Mouse (Mus musculus): ENCODE results near the gene Mcm5.

Gene Mcm5

DNA sequence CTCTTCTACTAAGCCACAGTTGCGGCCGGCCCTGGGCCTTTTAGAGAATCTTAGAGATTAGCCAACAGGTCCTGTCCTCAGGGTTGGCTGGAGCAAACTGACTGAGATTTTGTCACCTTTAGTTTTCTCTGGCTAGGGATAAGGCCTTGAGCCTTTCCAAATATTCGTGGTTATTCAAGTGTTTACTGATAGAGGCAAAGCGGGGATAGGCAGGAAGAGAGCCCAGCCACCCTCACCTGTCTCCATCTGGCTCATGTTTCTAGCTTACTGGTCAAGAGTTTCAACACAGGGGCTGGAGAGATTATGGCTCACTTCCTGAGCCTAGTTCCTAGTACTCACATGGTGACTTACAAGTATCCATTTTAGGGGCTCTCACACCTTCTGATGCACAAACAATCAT is 6.4 kb upstream of the Mcm5 start:
- DNase-seq, result no peak

DNA sequence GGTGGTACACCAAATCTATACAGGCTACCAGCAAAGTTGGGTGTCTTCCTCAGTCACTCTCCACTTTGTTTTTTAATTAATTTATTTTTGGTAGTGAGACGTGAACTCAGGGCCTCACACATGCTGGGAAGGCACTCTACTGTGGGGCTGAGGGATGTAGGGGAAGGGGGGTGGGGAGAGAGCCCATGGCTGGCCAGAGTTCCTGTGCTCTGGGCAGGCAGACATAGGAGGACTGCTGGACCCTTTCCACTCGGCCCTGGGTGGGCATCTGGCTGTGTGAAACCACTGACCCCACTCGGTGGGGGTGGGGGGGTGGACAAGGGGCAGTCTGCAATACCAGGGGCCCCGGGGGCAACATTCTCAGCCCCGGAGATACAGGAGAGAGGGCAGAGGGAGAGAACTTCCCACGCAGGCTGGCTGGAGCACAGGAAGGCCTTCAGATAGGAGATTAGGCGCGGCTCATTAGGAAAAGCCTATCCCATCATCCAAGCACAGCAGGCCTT is 5.9 kb upstream of the Mcm5 start:
- no peak for DNase-seq

DNA sequence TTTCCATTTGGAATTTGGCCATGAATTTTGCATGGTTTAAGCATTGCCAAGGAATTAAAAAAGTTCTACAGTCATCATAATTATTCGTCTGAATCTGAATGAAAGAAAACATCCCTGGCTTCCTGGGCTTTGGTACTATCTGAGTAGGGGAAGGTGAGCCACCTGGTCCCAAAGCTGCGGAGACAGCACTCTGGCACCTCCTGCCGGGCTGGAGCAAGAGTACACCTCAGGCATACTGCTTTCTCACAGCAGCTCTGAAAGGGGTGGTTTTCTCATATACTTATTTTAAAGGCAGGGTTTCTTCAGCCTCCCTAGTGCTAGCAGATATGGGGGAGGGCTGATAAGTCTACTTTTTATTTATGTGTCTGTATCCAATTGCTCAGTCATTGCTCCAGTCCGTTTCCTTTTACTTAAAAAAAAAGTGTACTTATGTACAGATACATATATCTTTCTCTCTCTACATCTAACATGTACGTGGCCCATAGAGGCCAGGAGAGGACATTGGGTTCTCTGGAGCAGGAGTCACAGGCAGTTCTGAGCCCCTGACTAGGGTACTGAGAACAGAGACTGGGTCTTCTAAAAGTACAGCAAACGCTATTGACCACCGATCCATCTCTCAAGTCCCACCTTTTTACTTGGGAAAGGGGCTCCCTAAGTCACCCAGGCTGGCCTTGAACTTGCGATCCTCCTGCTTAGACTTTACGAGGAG is 688 bp upstream of the Mcm5 start:
- peak; percentile 89 for DNase-seq

DNA sequence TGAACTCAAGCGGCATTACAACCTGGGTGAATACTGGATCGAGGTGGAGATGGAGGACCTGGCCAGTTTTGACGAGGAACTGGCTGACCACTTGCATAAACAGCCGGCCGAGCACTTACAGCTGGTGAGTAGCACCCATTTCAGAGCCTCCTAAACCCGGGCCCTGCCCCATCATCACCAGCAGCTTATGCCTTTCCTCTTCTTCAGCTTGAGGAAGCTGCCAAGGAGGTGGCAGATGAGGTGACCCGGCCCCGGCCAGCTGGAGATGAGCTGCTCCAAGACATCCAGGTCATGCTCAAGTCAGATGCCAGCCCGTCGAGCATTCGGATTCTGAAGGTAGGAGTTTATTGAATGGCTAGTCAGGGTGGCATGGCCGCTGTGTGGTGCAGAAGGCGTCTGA is 724 bp downstream of the Mcm5 start:
- no peak for DNase-seq

DNA sequence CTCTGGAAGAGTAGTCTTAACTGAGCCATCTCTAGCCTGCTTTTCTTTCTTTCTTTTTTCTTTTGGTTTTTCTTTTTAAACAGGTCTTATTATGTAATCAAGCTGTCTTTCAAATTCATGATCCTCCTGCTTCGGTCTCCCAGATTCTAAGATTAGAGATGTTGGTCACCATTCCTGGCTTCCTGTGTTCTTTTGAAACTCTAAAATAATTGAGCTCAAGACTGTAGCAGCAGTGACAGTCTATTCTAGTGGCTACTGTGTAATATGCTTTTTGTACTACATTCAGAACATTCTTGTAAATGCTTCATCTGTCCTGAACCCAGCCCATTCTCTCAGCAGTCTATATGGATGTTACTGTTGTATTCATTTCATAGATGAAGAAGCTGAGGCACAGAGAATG is 9.1 kb downstream of the Mcm5 start:
- no peak for DNase-seq

DNA sequence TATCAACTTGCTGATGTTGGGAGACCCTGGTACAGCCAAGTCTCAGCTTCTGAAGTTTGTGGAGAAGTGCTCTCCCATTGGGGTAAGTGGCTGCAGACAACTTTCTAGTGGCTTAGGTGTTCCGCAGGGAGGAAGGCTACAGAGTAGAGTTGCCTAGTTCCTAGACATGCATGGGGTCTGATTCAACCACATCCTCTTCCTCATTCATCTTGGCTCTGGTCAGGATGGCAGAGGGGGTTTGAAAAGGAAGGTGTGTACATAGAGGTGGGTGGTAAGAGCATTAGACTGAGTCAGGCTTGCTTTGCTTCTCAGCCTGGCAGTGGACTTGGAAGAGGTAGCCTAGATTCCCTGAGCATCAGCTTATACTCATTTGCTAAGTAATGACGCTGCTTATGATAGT is 9.9 kb downstream of the Mcm5 start:
- no peak for DNase-seq

DNA sequence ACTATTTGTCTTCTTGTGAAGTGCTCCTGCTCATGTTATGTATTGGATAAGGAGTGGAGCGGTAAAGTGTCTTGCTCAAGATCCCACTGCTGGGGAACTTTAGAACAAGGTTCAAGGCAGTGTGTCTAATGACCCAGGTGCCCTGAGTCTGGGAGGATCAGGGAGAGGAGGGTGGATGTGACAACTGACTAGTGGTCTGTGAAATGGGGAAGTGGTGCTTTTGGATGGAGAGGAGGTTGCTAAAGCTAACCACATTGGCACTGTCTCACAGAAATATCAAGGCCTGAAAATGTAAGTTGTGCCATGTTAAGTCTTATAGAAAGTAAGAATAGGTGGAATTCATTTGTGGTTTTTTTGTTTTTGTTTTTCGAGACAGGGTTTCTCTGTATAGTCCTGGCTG is 10.4 kb downstream of the Mcm5 start:
- DNase-seq, result no peak

DNA sequence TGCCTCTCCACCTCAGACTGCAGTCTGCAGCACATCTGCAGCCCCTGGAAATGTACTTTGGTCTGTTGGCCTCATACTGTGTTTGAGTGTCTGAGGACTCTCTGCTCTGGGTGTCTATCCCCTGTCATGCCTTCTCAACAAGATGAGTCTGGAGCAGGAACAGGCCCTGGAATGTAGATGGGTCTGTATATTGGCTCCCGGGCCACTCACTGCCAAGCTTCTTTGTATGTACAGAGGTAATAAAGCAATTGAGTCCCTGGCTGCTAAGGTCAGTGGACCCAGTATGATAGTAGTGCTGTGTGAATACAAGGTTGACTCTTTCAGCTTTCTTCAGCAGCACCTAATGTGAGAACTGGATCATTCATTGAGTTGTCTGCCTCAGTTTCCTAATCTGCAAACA is 18.0 kb downstream of the Mcm5 start:
- no peak for DNase-seq

DNA sequence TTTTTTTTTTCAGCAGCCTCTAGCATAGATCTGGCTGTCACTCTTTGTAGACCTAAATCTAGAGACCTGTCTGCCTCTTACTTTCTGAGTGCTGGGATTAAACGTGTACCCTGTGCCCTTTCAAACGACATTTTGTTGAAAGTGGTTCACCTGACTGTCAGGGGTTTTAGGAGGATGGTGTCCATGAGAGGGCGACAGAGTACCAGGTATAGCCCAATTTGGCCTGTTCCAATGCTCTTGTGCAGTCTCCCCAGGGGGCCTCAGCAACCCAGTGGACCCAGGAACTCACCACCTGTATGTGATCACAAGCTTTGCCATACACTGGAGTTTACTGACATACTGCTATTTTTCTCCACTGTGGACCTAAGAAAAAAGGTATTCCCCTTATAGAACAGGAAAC is 23.1 kb downstream of the Mcm5 start:
- DNase-seq, result peak; percentile 61

DNA sequence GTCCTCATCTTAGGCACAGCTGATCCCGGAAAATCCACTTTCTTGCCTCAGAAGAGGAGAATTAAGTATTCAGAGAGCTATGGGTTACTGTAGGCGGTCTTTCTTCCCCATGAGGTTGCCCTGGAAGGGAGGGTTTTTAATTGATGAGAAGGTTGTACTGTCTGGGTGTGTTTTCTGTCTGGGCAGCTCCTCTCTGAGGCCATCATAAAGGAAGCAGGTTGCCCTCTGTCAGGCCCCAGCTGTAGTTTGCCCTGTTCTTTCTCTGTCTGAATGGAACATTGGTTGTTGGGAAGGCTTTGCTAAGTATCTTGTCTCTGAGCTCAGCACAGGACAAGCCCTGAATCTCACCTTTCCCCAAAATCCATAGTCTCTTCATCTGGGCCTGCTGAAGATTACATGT is 24.0 kb downstream of the Mcm5 start:
- no peak for DNase-seq

DNA sequence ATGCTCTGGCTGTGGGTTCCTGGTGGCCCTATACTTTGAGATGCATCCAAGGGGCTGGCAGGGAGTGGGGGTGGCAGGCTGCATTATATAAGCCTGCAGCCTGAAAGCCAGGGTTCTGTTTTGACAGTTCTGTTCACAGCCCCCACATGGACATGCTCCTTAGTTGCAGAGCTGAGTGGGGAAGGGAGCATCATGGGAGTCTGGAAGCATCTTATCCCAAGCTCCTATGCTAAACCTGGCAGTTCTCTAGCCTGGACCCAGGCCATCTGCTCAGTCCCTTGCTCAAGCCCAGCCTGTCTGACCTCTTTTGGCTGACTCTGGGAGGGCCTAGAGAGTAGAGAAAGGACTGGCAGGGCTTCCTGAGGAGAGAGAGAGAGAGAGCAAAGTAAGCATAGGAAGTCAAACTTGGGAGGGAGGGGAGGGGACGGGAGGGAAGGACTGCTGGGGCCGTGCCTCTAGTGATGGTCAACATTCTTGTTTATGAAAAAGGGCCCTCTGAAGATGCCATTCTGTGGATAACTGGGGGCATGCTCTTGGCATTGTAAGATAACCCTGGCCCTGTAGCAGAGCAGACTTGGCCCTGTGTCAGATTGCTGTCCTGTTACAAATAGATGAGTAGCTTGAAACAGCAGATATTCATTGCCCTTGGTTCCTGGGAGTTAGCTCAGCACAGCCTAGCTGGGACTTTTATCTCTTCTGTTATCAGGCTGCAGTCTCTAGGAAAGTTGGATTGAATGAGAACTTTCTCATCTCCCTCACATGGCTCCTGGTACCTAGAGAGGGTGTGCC is 25.4 kb downstream of the Mcm5 start:
- DNase-seq, result peak; percentile 58

DNA sequence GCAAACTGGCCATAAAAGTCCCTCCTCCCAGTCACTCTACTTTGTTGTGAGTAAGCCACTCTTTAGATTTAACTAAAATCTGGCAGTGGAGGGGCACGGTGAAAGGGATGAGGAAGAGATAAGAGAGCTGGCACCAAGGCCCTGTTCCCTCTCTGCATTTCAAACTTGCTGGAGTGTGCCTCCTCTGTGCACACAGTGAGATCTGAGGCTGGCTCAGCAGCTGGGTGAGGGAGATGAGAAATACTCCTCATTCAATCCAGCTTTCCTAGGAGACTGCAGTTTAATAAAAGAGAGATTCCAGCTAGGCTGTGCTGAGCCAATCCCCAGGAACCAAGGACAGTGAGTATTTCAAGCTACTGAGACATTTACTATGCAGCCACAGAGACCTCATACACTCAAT is 26.4 kb downstream of the Mcm5 start:
- no peak for DNase-seq

DNA sequence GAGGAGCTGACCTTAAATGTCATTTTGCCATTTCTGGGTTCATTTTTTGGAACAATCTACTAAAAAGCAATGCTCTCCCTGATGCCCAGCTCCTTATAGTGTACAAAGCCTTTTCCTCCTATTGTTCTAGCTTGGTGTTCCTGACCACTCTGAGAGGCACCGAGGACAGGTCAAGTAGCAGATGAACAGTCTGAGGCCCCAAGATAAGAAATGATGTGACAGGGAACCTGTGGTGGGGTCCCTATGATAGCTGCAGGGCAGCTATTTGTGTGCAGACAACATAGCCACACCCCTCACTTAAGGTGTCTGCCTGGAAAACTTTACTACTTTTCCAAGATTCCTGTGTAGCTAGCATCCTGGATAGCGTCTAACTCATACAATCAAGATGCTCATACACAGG is 26.9 kb downstream of the Mcm5 start:
- DNase-seq, result no peak

DNA sequence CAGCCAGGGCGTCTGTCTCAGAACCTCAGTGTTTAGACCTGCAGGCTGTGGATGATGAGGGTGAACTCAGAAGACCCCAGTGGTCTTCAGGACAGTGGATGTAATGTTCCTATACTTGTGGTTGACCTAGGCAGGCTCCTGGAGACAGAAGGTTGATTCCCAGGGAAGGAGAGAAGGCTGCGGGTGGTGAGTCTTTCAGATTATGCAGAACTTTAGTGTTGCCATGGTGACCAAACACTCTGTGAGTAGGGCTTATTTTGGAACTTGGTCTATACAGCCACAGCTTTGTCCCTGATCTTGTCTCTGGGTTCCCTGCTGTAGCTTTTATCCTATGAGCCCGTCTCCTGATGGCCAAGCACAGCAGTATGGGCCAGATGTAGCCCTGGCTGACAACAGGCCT is 28.2 kb downstream of the Mcm5 start:
- DNase-seq, result no peak

DNA sequence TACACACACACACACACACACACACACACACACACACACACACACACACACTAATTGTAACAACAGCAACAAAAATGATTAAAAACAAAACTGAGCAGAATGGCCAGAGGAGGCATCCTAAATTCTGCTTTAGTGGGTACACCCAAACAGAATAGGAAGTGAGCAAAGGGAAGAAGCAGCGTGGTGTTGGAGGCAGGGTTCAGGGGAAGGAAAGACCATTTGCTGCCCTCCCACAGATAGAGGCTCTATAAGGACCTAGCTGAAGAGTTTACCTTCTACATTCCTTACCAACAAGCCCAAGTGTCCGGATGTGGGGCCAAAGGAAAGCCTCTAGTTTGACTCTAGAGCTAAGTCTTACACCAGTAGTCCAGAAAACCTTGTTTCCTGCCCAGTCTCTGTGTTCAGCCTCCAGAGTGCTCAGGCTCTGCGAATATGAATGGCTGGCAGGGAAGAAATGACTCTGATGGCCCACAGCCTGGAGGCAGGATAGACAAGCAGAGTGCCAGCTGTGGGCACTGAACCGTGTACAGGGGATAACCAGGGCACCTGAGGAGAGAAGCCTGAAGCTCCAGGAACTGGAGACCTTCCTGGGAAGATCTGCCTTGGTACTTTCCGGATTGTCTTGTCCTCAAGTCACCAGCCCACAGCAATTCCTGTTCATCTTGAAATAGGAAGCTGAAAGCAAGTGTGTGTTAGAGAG is 41.7 kb downstream of the Mcm5 start:
- no peak for DNase-seq

DNA sequence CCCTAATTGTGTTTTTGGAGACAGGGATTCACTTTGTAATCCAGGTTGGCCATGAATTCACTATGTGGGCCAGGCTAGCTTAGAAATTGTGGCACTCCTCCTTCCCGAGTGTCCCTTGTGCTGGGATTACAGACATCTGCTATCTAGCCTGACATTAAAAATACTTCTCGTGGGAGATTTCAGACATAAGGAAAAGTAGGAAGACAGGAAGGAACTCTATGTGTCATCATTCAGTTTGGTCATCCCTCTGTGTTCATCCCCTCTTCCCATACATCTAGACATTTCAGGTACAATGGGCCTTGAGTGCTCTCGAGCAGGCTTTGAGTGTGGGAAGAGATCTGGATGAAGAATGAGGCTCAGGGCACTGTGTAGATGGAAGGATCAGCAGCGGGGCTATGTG is 42.4 kb downstream of the Mcm5 start:
- DNase-seq, result no peak

DNA sequence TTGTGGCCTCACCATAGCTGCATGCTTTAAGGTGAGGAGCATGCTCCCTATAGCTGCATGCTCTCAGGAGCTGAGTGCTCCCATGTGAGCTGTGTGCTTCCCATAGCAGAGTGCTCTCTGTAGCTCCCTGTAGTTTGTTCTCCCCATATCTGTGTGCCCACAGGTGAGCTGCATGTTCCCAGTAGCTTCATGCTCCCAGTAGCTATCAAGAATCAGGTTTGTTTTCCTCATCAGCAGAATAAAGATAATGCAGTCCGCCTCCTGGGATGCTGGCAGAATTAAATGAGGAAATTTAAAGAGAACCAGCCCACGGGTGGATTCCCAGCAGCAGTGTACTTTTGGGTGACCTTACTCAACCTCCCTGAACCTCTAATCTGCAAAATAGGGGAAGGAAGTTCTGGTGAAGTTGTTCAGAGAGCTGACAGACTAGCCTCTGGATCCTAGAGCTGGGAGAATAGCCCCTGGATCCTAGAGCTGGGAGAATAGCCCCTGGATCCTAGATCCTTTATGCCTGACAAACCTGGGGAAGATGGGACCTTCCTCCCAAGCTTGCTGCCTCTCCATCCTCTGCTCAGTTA is 43.2 kb downstream of the Mcm5 start:
- DNase-seq, result no peak

DNA sequence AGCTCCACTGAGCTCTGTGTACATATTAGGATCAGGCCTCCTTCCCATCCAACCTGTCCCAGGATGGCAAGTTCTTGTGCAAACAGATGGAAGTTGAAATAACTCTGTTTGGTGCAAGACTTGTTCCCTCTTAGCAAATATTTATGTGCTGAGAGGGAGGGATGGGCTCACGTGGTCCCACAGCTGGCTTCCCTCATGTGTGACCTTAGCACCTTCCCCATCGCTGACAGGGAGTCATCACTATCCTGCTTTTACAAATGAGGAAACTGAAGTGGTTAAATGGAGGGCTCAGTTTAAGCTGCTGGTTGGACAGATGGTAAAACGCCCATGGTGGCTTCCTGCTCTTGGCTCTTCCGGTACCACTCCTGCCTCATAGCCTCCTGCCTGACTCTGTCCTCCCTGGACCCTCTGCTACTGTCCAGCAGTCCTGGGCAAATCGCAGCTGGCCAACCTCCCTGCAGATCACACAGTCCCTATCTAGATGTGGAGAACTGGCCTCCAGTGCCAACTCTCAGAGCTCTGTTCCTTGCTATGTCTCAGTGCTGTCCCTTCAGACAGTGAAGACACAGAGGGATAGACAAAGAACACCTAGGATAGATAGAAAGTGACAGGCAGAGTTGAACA is 45.6 kb downstream of the Mcm5 start:
- no peak for DNase-seq

DNA sequence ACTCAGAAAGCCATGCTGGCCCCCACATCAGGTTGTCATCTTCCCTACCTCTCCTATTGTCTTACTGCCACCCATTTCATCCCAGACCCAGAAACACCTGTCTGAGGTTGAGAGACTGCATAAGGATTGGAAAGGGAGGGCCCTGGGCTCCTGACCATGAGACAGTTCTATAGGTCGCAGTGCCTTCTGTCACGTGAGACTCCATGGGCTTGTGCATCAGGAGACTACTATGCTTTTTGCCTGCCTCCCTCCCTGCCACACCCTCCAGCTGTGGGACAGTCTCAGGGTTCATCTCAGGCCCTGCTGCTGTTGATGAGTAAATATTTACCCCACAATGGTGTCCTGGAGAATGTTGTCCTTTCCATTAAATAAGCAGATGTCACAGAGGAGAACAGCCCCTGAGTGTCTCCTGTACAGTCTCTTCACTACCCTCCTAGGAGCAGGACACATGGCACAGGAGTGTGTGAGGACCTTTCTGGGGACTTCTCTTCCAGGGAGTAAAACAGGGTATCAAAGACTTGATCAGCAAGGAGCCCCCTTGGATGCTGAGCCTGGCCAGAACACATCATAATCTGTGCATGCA is 46.5 kb downstream of the Mcm5 start:
- no peak for DNase-seq

DNA sequence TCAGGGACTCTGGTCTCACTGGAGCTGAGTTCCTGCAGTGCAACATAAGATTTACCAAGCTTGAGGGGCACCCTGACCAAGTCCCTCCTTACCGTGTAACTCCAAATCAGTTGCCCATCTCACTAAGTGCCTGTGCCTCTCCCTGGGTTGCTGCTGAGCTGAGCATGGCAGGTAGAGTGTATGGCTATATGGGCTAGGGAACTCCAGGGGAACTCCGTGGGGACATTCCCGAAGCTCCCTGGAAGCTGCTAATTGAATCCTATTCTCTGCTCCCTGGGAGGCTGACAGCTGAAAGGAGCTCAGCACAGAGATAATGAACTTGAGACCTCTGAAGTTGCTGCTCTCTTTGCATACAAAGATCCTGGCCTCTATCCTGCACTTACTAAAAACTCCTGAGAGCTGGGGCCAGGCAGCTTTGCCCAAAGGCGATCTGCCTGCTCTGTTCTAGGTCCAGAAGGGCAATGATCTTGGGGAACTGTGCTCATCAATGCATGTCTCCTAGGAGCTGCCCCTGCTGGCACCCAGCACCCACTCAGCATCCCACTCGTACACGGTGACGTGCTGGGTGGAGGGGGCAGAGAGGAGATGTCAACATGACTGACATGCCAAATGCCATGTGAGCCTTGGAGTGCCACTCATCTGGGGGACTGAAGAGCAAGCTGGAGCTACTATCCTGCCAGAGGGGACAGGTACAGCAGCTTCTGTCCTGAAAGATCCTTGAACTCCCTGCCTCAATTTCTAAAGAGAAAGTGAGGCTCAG is 48.3 kb downstream of the Mcm5 start:
- DNase-seq, result no peak

DNA sequence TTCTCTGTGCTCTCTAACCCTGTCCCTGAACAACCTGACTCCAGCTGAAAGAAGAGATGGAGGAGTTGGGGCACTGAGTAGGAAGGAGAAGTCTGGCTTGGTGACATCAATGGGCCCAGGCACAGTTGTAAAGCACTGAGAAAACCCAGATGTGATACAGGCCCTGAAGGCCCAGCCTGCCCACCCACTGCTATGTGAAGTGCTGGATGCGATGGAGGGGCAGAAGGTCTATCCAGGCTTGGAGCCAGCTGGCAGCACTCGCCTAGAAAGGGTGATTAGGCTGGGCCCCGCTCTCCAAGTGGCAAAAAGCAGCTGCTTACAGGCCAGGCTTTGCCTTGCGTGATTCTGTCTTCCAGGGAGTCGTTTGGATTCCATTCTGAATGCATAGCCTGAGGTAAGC is 60.0 kb downstream of the Mcm5 start:
- DNase-seq, result peak; percentile 38
